Mouse (Mus musculus): Measurements from ENCODE around the gene Arnt.
"Not testable (repeated sequence)": the region's sequence is repeated elsewhere in the genome, so short reads cannot be mapped to it uniquely, and the experiment has no call there.

Gene Arnt

DNA sequence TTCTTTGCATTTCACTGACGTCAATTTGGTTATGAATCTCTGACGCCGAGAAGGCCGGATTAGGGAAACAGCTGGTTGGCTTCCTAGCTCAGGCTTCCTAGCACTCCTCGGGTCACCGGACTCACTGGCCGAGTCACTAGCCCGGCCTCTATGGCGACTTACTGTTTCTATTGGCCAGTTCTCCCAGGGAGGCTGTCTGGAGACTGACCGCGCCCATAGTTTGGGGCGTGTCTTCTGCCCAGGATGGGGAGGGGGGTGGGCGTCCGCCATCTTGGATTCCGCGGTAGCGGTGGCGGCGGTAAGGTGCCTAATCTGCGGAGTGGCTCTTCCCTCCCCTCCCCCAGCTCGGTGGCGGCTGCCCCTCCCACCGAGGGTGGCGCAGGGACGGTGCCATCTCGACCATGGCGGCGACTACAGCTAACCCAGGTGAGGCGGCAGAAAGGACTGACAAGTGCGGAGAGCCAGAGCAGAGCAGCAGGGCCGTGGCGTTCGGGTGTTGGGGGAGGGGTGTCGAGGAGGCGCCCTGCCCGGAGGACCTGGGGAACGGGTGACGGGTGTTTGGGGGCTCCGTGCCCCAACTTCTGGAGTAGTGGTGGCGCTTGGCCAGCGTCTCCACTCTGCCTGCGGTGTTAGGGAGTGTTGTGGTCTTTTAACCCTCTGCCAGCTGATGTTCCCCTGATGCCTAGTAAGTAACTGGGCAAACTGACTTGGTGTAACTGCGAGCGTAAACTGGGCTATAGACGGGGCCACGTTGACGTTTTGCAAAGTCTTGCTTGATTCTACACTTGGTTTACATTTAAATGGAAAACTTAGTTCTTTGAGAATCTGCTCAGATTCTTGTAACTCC, at the start of gene Arnt:
Gene Arnt (plus strand): TSS at position 253 of the 847 bp plus-strand sequence.
- DNase-seq (ENCODE audit: low read depth, low spot score) = peak; percentile 94

GRCm38 (mm10) chr3:95385401-95386075, 48.6 kb upstream of the Arnt start:
- DNase-seq (ENCODE audit: low read depth, low spot score) = no peak

GRCm38 (mm10) chr3:95394385-95394784, 39.8 kb upstream of the Arnt start:
- DNase-seq (ENCODE audit: low read depth, low spot score) = no peak

GRCm38 (mm10) chr3:95402741-95403140, 31.4 kb upstream of the Arnt start, which contains the start of gene 4930558C23Rik:
4930558C23Rik (minus strand) TSS chr3:95402841.
- DNase-seq (ENCODE audit: low read depth, low spot score) = no peak

DNA sequence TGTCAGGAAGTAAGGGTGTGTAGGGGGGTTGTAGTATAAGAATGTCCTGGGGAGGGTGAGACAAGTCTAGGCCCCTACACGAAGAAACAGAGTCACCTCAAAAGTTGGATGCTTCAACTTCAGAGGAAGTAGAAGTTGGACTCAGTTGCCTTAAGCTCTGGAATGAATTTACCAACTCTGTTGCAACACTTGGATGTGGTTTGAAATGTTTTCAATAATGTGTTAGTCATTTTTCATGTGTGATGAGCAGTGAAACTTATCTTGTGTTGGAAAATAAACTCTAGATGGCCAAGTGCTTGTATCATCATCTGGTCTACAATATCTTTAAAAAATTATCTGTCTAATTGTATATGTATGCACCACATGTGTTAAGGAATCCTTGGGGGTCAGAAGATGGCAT, 26.5 kb upstream of the Arnt start:
- no peak for DNase-seq (ENCODE audit: low read depth, low spot score)

GRCm38 (mm10) chr3:95408852-95409251, 25.3 kb upstream of the Arnt start:
- DNase-seq (ENCODE audit: low read depth, low spot score) = no peak

- DNase-seq (ENCODE audit: low read depth, low spot score) = no peak
Measured at GRCm38 (mm10) chr3:95412268-95412667, 21.9 kb upstream of the Arnt start.

GRCm38 (mm10) chr3:95417866-95418265, 16.3 kb upstream of the Arnt start:
- no peak for DNase-seq (ENCODE audit: low read depth, low spot score)

DNA sequence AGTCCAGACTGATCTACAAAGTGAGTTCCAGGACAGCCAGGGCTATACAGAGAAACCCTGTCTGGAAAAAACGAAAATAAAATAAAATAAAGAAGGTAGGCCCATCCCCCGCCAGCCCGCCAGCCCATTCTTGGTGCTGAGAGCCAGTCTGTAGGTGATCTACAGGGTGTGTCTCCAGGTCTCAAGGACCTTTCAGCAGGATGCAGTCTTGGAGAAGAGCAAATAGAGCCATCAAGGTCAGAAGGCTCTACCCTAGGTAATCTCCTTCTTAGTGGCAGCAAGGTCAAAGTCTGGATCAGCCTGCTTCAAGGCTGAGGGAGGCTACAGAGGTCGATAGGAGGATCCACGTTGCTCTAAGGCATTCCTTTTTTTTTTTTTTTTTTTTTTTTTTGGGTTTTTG, 7.7 kb upstream of the Arnt start:
- not testable (repeated sequence) for DNase-seq (ENCODE audit: low read depth, low spot score)

GRCm38 (mm10) chr3:95427117-95427890, 6.9 kb upstream of the Arnt start:
- DNase-seq (ENCODE audit: low read depth, low spot score) = not testable (repeated sequence)

DNA sequence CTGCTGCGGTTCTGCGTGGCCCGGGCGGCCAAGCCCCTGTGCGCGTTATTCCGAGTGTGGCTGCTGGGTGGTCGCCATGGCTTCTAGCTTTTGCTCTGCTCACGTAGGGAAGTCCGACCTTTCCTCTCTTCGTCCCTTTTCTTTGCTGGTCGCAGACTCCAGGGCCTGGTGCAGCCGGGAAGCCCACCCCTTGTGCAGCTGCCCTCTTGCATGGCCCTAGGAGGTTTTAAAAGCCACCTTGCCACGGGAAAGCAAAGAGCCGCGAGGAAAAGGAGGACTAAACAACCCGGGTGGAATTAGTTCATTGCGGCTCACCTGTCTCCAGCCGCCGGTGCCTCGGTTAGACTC, 6.3 kb upstream of the Arnt start:
- not testable (repeated sequence) for DNase-seq (ENCODE audit: low read depth, low spot score)

DNA sequence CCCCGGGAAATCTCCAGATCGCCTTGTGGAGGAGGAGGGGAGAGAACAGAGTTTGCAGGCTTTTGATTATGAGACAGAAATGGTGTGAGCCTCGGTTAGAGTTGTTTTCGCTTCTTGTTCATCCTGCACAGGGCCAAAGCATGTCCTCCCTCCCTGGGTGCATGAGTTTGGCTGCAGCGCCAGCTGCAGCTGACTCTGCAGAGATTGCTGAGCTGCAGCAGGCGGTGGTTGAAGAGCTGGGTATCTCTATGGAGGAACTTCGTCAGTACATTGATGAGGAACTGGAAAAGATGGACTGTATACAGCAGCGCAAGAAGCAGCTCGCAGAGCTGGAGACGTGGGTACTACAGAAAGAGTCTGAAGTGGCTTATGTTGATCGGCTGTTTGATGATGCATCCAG, 5.8 kb upstream of the Arnt start:
- DNase-seq (ENCODE audit: low read depth, low spot score) = not testable (repeated sequence)

DNA sequence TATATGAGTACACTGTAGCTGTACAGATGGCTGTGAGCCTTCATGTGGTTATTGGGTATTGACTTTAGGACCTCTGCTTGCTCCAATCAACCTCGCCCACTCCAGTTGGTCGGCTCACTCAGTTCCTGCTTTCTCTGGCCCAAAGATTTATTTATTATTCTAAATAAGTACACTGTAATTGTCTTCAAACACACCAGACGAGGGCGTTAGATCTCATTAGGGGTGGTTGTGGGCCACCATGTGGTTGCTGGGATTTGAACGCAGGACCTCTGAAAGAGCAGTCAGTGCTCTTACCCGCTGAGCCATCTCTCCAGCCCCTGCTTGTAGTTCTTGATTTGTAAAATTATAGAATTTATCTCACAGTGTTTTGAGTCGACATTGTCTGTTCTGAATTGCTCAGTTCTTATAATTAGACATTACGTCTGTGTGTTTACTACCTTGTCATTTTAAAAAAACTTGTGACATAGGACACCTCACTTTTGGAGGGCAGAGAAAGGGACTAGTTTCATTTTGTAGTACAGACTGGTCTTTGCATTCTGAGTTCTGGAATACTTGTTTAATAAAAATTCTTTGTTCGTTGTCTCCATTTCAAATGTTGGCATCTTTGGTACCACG, 780 bp upstream of the Arnt start:
- no peak for DNase-seq (ENCODE audit: low read depth, low spot score)

GRCm38 (mm10) chr3:95434983-95435370, 789 bp downstream of the Arnt start:
- DNase-seq (ENCODE audit: low read depth, low spot score) = no peak

GRCm38 (mm10) chr3:95435561-95435960, 1.4 kb downstream of the Arnt start:
- no peak for DNase-seq (ENCODE audit: low read depth, low spot score)

DNA sequence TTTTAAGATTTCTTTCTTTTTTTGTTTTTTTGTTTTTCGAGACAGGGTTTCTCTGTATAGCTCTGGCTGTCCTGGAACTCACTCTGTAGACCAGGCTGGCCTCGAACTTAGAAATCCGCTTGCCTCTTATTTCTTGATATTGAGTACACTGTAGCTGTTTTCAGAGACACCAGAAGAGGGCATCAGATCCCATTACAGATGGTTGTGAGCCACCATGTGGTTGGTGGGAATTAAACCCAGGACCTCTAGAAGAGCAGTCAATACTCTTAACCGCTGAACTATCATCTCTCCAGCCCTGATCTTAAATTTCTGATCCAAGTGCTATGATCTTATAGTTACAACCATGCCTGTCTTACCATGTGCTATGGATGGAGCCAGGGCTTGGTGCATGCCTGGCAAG, 4.4 kb downstream of the Arnt start:
- not testable (repeated sequence) for DNase-seq (ENCODE audit: low read depth, low spot score)

- DNase-seq (ENCODE audit: low read depth, low spot score) = no peak
Measured at GRCm38 (mm10) chr3:95439670-95440069, 5.5 kb downstream of the Arnt start.

- no peak for DNase-seq (ENCODE audit: low read depth, low spot score)
Measured at GRCm38 (mm10) chr3:95442406-95443117, 8.4 kb downstream of the Arnt start.

DNA sequence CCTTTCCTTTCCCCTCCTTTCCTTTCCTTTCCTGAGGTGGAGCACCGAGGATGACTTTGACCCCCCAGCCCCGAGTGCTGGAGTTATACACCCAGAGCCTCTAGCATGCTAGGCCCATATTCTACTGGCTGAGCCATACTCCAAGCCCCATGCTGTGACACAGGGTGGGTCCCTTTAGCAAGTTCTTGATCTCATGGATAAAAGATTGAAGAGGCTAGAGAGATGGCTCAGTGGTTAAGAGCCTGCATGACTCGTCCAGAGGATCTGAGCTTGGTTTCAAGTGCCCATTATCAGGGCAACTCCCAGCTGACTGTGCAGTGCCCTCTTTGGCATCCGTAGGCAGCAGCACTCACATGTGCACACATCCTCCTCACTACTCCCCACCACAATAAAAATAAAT, 11.1 kb downstream of the Arnt start:
- no peak for DNase-seq (ENCODE audit: low read depth, low spot score)

- peak; percentile 16 for DNase-seq (ENCODE audit: low read depth, low spot score)
Measured at GRCm38 (mm10) chr3:95450408-95450807, 16.2 kb downstream of the Arnt start.

DNA sequence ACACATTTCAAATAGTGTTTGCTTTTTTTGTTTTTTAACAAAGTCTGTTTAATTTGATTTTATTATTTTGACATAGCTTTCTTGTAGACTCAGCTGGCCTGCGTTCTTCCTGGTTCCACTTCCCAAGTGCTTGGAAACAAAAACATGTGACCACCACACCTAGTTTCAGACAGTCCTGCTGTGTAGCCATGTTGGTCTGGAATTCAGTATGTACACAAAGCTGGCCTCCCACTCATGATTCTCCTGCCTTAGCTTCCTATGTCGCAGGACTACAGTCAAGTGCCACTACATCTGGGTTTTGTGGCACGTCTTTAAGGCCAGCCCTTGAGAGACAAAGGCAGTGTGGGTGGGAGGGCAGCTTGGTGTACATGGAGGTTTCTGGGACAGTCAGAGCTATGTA, 16.7 kb downstream of the Arnt start:
- no peak for DNase-seq (ENCODE audit: low read depth, low spot score)
